Mouse (Mus musculus): ENCODE results near the gene Abhd2. TPM values are rescaled to one million over a fixed set of nuclear protein-coding genes. Genes with fewer than 3 reads are reported as not detected.

Abhd2 gene
- polyA plus RNA-seq (2017; shearing (Covaris generic)): 10 to 100 TPM; 16.0 to 35.6 (median 29.9) TPM

DNA sequence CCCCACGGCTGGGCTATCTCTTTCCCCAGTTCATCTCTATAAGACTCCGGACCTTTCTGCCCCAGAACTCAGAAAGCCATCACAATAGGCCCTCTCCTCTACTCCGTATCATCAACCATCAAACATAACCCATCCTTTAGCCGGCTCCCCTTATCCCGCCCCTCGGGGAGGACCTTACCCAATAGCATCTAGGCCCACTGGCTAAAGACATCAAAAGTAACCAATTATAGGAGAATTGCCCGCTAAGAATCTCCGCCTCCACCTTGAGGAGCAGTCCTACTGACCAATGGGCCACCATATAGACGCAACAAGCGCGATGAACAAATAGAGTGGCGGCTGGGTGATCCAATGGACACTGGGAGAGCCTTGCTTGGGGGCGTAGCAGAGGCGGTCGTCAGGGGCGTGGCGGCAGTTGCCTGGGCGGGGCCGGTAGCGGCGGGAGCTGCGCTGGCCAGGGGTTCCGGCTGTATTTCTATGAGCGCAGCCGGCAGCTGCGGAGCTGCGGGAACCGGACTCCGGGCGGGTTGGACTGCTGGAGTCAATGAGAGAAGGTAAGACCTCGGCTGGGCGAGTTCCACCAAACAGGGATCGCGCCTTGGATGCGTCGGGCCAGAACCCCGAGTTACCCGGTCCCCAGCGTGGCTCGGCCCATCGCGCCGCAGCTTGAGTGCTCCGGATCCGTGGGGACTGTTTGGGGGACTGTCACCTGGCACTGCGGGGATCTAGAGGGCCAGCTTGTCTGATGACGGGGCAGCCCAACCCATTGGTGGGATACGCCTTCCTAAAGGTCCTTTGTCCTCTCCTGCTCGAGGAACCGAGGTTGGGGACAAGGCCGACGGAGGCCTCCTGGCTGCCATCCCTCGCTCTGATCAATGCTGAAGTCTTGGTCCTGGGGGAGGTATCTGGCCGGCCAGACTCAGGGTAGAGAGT lies at the start of gene Abhd2:
TSS of gene Abhd2 (plus strand) at position 411 of the 930 bp plus-strand sequence.
- ATAC-seq: peak; percentile 93

DNA sequence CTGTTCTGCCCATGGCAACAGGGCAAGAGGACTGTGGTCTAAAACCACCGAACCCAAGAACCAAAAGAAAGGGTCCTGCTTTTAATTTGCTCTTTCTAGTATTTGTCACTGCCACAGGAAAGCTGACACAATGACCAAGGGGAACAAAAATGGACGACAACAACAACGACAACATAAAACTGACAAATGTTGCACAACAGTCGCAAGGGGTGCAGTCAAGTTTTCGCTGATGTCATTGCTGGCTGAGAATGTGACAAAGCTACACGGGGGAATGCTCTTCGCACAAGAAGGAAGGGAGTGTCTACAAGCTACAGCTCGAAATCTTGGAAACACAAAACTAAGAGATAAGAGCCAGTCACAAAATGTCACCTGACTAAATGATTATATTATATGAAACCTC lies 47.5 kb upstream of the Abhd2 start:
- ATAC-seq: no peak

DNA sequence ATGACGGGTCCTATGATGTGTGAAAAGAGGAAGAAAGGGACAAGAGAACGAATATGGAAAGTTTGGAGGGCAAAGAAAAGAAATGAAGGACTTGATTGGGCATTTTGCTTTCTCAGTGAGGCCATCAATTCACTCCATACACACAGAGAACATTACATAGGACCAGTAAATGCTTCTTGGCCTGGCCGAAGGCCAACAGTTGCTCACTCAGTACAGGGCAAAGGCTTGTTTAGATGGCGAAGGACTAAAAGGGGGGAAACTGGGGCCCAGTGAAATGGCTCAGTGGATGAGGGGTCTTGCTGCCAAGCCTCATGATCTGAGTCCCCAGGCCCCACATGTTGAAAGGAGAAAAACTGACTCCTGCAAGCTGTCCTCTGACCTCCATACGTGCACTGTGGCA lies 46.8 kb upstream of the Abhd2 start:
- ATAC-seq: no peak

GRCm38 (mm10) chr7:79226834-79227486 lies 46.0 kb upstream of the Abhd2 start:
- ATAC-seq: no peak

GRCm38 (mm10) chr7:79228471-79228870 lies 44.5 kb upstream of the Abhd2 start:
- peak; percentile 52 for ATAC-seq

- ATAC-seq: no peak
Observed at GRCm38 (mm10) chr7:79231577-79231976, 41.4 kb upstream of the Abhd2 start.

DNA sequence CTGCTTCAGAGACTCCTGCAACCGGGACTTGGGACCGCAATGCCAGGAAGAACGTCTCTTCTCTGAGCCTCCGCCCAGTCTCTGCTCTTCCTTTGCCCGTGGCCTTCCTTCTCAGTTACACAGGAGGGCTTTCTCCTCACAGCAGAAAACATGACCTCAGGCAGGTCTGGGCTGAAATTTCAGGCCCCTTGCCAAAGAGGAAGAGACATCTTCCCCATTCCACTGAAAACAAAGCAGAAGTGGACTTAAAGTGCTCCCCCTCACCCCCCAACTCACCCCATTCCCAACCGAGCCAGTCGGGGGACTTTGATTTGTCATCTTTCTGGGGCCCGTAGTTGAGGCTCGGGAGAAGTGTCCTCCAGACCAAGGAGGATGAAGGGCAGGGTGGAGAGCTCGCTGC lies 41.0 kb upstream of the Abhd2 start:
- no peak for ATAC-seq

- ATAC-seq: no peak
Observed at GRCm38 (mm10) chr7:79238741-79239140, 34.3 kb upstream of the Abhd2 start.

DNA sequence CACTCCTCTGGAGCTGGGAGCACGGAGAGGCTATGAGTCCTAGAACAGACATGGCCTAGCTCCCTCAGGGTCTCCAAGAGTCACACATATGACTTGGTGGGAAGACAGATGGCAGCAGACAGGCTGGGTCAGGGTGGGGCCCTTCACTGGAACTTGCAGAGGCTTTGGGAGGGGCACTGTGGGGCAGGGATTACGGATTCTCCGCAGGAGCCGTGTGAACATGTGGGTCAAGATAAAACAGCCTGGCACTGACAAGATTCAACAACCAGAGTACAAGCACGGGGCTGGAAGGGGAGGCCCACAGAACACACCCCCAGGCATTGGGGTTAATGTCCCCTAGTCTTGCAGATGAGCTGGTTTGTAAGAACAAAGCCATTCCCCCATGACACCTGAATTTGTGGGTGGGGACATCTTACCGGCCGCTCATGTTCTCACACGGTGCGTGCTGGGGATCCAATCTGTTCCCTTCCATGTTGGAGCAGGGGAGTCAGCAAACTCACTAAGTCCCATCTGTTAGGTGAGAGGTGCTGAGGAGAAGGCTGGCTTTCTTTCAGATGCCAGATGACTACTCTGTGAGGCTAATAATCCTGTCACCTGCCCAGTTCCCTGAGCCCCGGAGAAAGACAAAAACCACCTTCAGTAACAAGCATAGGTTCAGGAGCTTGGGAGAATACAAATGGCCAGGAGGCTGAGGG lies 30.9 kb upstream of the Abhd2 start:
- no peak for ATAC-seq

DNA sequence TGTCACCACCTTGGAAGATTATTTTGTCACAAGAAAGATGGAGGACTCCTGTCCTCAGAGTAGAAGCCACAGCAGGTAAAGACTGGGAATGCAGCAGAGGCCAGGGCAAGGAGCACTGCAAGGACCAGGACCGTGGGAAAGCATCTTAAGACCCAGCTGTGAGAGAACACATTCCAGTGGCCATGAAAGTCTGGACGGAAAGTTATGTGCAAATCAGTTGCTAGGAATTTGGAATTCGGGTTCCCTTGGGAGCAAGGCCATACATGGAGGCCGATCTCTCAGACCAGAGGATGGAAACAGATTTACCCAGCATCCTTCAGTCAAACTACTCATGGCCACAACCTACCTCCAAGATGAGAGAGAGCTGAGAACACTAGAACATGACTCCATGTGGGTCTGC lies 29.8 kb upstream of the Abhd2 start:
- no peak for ATAC-seq

GRCm38 (mm10) chr7:79246039-79246670 lies 26.8 kb upstream of the Abhd2 start:
- peak; percentile 52 for ATAC-seq

DNA sequence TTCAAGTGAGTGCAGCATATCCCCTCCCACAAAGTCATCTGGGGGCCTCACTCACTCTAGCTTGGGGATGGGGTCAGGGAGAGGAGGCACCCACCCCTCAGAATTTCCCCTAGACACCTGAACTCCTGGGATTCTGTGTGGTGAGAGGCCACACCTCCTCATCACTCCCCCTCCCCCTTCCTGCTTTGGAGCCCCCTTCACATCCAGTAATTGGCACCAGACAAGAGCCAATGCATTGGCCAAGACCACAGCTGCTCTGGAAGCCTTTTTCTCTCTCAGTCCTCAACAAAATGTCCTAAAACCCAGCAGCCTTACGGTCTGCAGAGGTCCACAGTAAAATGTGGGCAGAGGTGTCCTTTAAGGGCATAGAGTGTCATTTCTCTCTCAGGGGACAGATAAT lies 25.6 kb upstream of the Abhd2 start:
- ATAC-seq: no peak

GRCm38 (mm10) chr7:79247881-79248389 lies 25.1 kb upstream of the Abhd2 start:
- no peak for ATAC-seq

DNA sequence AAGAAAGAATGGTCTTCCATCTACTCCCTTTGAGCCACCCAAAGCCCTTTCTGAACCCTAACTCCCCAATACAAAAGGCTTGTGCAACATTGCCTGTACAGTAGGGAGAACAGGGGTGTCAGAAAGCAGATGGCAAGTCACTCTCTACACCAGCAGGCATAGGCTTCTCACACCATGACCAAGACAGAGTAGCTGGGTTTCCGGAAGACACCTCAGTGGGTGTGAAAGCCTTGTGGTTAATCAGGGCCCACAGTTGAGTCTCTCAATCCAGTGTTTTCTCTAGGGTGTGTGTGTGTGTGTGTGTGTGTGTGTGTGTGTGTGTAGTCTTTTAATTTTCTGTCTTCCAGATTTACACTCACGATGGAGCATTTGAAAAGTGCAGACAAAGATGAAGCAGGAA lies 23.4 kb upstream of the Abhd2 start:
- ATAC-seq: no peak

GRCm38 (mm10) chr7:79254248-79254888 lies 18.6 kb upstream of the Abhd2 start:
- ATAC-seq: no peak

DNA sequence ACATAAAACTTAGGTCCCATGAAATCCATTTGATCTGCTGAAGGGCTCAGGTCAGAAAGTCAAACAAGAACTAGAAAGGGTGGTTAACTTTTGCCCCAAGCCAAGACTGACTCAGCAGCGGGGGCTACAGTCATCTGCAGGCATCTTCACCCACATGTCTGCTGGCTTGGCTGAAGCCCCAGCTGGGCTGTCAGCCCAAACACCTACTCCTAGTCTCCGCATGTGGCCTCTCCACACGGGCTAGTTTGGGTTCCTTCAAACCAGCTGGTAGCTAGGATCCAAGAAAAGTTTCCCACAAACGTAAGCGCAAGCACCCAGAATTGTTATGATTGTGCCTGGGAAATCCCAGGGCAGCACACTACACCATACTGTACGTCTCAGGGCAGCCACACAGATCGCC lies 17.6 kb upstream of the Abhd2 start:
- no peak for ATAC-seq

GRCm38 (mm10) chr7:79255752-79256151 lies 17.2 kb upstream of the Abhd2 start:
- ATAC-seq: no peak

DNA sequence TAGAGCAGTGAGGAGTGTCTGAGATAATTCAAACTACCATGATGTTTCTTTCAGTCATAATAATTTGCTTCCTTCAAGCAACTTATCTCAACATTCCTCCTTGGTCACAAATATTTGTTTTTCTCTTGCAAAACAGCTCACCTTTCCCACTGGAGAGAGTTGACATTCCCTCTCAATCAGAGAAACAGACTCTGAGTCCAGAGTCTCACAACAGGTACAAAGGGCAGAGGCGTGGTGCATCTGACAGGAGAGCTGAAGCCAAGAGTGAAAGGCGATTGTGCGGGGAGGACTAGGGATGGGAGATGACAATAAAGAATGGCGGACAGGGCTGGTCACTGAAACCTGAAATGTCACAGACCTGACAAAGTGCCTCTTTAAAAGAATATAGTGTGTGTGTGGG lies 16.3 kb upstream of the Abhd2 start:
- no peak for ATAC-seq

GRCm38 (mm10) chr7:79258981-79259542 lies 13.9 kb upstream of the Abhd2 start:
- no peak for ATAC-seq

DNA sequence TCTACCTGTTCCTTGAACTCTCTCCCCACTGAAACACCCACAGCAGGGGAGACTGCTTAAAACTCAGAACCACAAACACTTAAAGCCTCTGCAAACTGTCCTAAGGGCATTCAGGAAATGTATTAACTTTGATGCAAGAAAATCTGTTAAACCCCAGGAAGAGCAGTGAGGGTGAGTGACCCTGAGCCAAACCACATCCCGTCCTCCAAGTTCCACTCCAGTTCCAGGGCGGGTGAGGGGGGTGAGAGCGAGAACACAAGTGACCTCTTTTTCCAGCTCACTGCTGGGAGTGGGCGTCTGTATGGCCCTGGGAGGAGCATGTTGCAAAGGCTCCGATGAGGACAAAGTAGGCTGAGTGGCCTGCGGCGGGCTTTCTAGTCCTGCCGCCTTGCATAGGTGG lies 10.5 kb upstream of the Abhd2 start:
- ATAC-seq: no peak

- ATAC-seq: no peak
Observed at GRCm38 (mm10) chr7:79263776-79264175, 9.2 kb upstream of the Abhd2 start.

GRCm38 (mm10) chr7:79266228-79266627 lies 6.8 kb upstream of the Abhd2 start:
- ATAC-seq: no peak

All from inflammation-experienced regulatory T-cells, adult 6 months (primary cell).